Mouse (Mus musculus) small intestine, adult 2 months (tissue): ENCODE measurements around the gene Pgf. TPM values are rescaled to one million over a fixed set of nuclear protein-coding genes. Genes with fewer than 3 reads are reported as not detected.
A peak's percentile ranks its signal among the peaks of the same experiment; 100 is the strongest.

ENCODE experiments used
- H3K27ac ChIP-seq: fragments of 200-500 bp; 2 replicates; pipeline ENCODE4 v1.5.1; 2012; ENCODE audit warnings: low read depth, low read length, control low read depth, inconsistent platforms; ENCODE audit not compliant: insufficient read depth
- H3K27me3 ChIP-seq: fragments of 200-500 bp; 2 replicates; pipeline ENCODE4 v1.6.1; 2012; ENCODE audit warnings: mild to moderate bottlenecking, moderate library complexity, low read length, inconsistent platforms; ENCODE audit not compliant: control insufficient read depth, insufficient read depth
- H3K36me3 ChIP-seq: fragments of 200-500 bp; 2 replicates; pipeline ENCODE4 v1.6.1; 2012; ENCODE audit warnings: mild to moderate bottlenecking, low read length, control low read depth, inconsistent platforms; ENCODE audit not compliant: control insufficient read depth, insufficient read depth
- H3K4me1 ChIP-seq: fragments of 200-500 bp; 2 replicates; pipeline ENCODE4 v1.6.1; 2012; ENCODE audit warnings: low read length, inconsistent platforms, mixed read lengths; ENCODE audit not compliant: control insufficient read depth, insufficient read depth, insufficient read length
- H3K4me3 ChIP-seq: fragments of 200-500 bp; 2 replicates; pipeline ENCODE4 v1.5.1; 2012; ENCODE audit warnings: low read depth, mild to moderate bottlenecking, control low read depth, inconsistent platforms, low read length, moderate library complexity
- CTCF ChIP-seq: fragments of 200-500 bp; IDR thresholded peaks from 2 replicates; pipeline ENCODE4 v1.5.1; 2012; ENCODE audit warnings: low read depth, mild to moderate bottlenecking, control low read depth, inconsistent platforms, low read length, moderate library complexity, mixed read lengths; ENCODE audit not compliant: insufficient replicate concordance, insufficient read length; ENCODE audit errors: extremely low read depth
- POLR2A ChIP-seq: fragments of 200-500 bp; IDR thresholded peaks from 2 replicates; pipeline ENCODE4 v1.6.1; 2012; ENCODE audit warnings: low read depth, mild to moderate bottlenecking, control low read depth, inconsistent platforms, low read length, moderate library complexity
- WGBS: fragments of 180-500 bp; shearing (Covaris S2); methylation state at CpG from one replicate; pipeline ENCODE4 v1.1.7; 2018; 5-methylcytosine and 5-hydroxymethylcytosine counted together
- polyA plus RNA-seq: library from polyadenylated mRNA; depleted of rRNA; stranded (reverse); fragments of >200 nt; gene quantifications from 2 replicates; pipeline ENCODE4 v1.2.3, GENCODE M21; 2012

Pgf gene
- polyA plus RNA-seq, 1 experiment = 0.48 TPM

DNA sequence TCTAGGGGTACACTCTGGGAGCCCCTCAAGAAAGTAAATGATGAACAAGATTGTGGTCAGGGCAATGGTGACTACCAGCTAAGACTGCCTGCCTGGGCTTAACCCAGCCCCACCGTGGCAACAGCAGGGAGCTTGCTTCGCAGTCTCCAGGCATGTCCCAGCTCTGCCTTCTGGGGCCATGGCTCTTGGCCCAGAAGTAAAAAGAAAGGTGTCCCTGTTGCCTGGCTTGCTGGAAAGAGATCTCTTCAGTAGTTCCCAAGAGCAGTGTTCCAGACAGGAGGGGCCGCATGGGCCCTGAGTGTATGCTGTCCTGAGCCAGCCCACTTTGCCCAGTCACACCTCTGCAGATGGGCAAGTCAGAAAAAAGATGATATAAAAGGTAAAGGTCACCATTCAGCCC lies 7.7 kb downstream of the Pgf start:
- TF ChIP-seq POLR2A (no peak), CTCF (no peak)
- WGBS = 69% methylated on average over 3 of the region's 3 CpGs
- Histone ChIP-seq H3K27me3 (no peaks in the 10 kb centered on the region), H3K4me1 (0 out of 2 replicates have a peak, but pooled peaks cover 3% of the 10 kb centered on the region), H3K27ac (no peak overlapping the region), H3K36me3 (no peaks in the 10 kb centered on the region), H3K4me3 (no peak overlapping the region)

DNA sequence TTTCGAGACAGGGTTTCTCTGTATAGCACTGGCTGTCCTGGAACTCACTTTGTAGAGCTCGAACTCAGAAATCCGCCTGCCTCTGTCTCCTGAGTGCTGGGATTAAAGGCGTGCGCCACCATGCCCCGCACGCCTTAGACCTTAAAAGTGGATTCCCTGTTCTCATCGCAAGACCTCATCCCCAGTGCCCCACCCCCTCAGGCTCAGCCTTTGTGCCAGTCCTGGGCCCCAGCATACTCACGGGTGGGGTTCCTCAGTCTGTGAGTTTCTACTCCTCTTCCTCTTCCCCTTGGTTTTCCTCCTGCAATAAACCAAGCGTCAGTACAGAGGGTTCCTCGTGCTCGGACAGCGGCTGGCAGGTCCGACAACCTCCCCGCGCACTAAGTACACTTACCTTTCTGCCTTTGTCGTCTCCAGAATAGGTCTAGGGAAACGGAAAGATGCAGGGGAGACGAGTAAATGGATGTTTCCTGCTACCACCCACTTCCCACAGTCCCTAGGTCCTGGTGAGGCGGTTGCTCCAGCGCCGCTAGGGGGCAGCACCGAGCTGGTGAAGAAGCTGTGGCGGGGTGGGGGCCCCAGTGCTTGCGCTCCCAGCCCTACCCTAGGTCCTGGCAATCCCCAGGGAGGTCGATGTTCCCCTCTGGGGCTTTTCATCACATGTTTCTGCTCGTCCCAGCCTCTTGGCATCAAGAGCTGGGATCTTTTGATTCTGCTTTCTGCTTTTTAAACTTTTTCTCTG lies 8.3 kb downstream of the Pgf start:
- 25% methylated on average over 27 of the region's 27 CpGs for WGBS
- TF ChIP-seq CTCF (peak; percentile 89), POLR2A (no peak)
- Histone ChIP-seq H3K36me3 (no peaks in the 10 kb centered on the region), H3K27me3 (no peaks in the 10 kb centered on the region), H3K27ac (no peak overlapping the region), H3K4me3 (peak overlapping the region; percentile 41), H3K4me1 (0 out of 2 replicates have a peak, but pooled peaks cover 3% of the 10 kb centered on the region)

DNA sequence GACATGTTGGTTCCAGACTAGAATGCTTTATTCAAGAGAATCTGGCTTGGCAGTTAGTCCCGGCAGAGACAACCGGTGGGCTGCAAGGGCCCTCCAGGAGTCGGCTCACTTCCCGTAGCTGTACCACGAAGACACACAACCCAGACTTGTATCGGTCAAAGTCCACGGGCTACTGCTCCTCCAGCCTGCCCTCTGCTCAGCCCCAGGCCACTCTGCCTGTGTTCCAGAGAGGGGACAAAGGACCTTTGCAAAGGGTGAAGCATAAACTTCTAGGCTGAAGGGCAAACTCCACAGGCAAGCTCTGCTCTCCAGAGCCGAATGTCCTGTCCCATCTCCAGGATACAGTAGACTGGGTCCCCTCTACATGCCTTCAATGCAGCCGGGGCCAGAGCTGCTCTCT lies 11.0 kb downstream of the Pgf start:
- Histone ChIP-seq H3K4me3 (no peak overlapping the region), H3K27me3 (no peaks in the 10 kb centered on the region), H3K4me1 (0 out of 2 replicates have a peak, but pooled peaks cover 3% of the 10 kb centered on the region), H3K27ac (no peak overlapping the region), H3K36me3 (no peaks in the 10 kb centered on the region)
- WGBS = 58% methylated on average over 9 of the region's 9 CpGs
- TF ChIP-seq CTCF (no peak), POLR2A (no peak)

DNA sequence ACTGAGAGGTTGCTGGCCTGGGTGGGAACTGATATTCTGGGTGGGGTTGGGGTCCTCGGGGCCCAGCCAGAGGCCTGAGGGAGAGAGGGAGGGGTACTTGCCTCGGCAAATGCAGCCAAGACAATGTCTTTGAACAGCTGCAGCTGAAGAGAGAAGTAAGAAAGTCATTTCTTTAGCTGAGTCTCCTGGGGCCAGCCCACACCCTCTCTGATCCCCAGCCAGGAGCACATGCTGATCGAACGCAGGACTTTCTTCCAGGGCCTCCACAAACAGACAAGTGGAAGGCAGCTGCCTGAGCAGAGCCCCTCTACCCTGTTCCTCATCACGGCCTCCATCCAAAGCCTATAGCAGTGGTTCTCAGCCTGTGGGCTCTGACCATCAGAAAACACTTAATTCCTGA lies 12.6 kb downstream of the Pgf start:
- no peaks in the 10 kb centered on the region for H3K36me3 ChIP-seq
- WGBS = 73% methylated on average over 5 of the region's 5 CpGs
- H3K27ac ChIP-seq = no peak overlapping the region
- no peaks in the 10 kb centered on the region; the same call in 1 of the 2 replicates for H3K27me3 ChIP-seq
- 0 out of 2 replicates have a peak, but pooled peaks cover 3% of the 10 kb centered on the region for H3K4me1 ChIP-seq
- H3K4me3 ChIP-seq = no peak overlapping the region
- no peak for TF ChIP-seq POLR2A
- TF ChIP-seq CTCF = no peak

DNA sequence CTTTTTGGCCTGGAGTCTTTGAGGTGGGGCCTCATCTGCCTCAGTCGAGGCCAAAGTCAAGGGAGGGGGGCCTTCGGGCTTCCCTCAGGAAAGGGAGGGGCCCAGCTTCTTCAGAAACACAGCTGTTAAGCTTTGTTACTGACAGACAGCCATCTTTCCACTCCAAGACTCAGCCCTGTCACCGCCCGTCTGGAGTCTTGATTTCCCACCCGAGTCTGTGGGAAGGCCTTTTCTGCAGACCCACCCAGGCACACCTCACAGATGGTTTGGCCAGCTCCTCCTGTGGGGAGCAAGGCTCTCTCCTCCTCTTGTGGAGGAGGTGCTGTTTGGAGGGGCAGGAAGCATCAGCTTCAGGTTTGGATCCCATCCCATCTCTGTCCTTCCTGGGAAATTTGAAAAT lies 18.0 kb downstream of the Pgf start:
- Histone ChIP-seq H3K36me3 (no peaks in the 10 kb centered on the region), H3K4me3 (no peak overlapping the region), H3K27me3 (no peaks in the 10 kb centered on the region; the same call in 1 of the 2 replicates), H3K4me1 (no peaks in the 10 kb centered on the region), H3K27ac (no peak overlapping the region)
- TF ChIP-seq POLR2A = no peak
- TF ChIP-seq CTCF = no peak
- 52% methylated on average over 5 of the region's 5 CpGs for WGBS

DNA sequence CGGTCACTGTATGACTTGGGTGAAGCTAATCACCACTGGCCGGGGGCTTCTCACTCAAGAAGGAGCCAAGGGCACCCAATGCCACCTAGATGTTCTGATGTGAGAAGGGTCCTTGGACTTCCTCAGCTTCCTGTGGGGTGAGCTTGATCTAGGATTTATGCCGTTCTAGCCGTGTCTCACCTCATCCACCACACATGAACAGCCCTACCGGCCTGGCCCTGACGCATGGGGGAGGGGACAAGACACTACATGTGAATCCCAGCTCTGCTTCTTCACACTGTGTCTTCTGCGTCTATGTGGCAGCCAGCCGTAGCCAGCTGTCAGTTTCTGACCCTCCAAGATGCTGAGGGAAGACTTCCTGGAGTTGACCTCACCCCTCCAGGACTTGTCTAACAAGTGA lies 18.8 kb downstream of the Pgf start:
- Histone ChIP-seq H3K4me3 (no peak overlapping the region), H3K4me1 (no peaks in the 10 kb centered on the region), H3K27ac (peak overlapping the region; percentile 12; the same call in 1 of the 2 replicates), H3K27me3 (no peaks in the 10 kb centered on the region; the same call in 1 of the 2 replicates), H3K36me3 (no peaks in the 10 kb centered on the region)
- no peak for TF ChIP-seq POLR2A
- no peak for TF ChIP-seq CTCF
- WGBS = 87% methylated on average over 8 of the region's 8 CpGs

DNA sequence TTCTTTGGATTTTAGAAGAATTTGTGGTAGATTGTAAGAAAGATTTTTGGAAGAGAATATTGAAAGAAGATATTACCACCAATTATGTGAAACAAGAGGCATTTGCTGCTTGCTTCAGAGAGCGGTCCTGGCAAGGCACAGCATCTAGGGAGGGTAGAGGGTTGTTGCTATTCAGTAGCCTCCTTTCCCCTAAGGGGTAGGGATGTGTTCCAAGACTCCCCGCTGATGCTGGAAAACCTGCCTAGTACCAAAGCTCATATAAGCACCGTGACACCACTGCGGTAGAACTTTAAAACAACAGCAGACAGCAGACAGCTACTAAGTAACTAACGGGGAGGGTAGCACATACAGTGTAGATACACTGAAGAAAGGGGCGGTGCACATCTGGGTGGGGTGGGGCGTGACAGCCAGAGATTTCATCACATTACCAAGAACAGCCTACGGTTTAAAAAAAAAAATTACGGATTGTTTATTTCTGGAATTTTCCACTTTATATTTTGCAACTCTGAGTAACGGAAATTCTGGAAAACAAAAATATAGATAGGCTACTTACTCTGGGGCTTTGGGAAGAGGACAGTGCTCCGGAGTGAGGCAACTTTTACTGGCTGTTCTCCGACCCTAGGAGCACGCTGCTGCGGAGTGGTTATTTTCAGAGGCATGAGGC lies 19.7 kb downstream of the Pgf start:
- Histone ChIP-seq H3K27ac (no peak overlapping the region), H3K4me1 (no peaks in the 10 kb centered on the region), H3K27me3 (no peaks in the 10 kb centered on the region; the same call in 1 of the 2 replicates), H3K4me3 (no peak overlapping the region), H3K36me3 (no peaks in the 10 kb centered on the region)
- WGBS = 74% methylated on average over 14 of the region's 14 CpGs
- TF ChIP-seq POLR2A = no peak
- no peak for TF ChIP-seq CTCF
